Mouse (Mus musculus) spleen, postnatal 4 days (tissue): ENCODE measurements at regions not wholly inside any gene's neighbourhood (a gene's known extent, or its start where the extent isn't known, plus 50 kb on each side); places are given as distances from the start of the nearest gene placed in this dataset.
A peak's percentile ranks its signal among the peaks of the same experiment; 100 is the strongest.
"Not testable (repeated sequence)": the region's sequence is repeated elsewhere in the genome, so short reads cannot be mapped to it uniquely, and the experiment has no call there.

Source experiments
- DNase-seq, 2 experiments: peaks; one replicate each; pipeline ENCODE4 v3.0.0; 2022; ENCODE audit warnings: low spot score in 2 of 2

DNA sequence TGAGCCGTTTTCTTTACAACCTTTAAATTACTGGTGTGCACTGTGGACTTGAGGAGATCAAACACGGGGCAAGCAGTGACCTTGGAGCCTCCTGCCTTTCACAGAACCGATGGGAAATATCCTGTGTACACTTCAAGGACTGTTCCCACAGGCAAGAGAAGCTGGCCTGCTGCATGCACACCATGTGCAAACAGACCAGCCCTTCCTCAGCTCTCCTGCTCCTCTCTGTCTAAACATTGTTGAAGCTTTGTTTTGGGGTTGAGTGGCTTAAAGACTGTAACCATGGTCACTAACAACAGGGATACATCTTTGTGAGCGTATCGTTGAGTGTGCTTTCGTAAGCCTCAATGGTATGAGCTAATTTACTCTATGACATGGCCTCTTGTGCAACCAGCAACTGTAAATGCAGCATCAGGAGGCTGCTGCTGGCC, 50.2 kb upstream of the Agps start:
- DNase-seq = no peak

DNA sequence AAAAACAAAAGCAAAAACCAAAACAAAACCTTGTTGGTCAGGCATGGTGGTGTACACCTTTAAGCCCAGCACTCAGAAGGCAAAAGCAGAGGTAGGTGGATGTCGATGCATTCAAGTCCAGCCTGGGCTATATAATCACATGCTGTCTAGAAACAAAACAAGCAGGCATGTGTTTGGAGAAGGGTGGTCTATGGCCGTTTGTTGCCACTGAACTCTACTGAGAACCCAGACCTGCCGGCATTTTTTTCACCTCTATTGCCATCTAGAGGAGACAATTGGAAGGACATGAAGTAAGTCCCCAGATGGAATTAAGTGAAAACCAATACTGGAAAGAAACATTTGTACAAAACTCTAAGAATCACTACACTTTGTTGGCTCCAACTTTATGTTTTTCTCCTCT, 50.9 kb upstream of the Agps start:
- no peak for DNase-seq

DNA sequence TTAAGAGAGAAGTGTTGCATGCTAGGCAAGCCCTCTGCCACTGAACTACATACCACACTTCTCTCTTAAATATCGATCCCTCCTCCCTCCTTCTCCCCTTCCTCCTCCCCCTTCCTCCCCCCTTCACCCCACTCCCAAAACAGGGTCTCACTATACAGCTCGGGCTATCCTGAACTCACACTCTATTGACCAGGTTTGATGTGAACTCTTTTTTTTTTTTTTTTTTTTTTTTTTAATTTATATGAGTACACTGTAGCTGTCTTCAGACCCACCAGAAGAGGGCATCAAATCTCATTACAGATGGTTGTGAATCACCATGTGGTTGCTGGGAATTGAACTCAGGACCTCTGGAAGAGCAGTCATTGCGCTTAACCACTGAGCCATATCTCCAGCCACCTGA, 53.3 kb upstream of the Agps start:
- not testable (repeated sequence) for DNase-seq

DNA sequence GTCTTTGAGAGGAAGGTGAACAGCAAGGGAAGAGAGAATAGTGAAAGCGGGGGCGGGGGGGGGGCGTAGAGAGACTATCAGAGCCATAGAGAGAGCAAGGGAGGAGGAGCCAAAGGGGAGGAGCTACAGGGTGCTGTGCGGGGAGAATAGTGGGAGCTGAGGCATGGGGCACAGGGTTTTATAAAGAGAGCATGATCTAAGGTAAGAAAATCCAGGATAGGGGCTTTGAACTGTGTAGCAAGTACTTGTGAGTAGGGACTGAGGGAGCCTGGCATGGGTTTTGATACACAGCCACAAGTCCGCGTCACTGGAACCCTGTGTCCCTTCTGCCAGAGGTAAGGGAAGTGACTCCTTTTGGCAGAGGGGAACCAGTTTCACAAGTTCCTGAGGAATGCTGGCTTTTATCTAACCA, 54.9 kb upstream of the Agps start:
- no peak for DNase-seq

DNA sequence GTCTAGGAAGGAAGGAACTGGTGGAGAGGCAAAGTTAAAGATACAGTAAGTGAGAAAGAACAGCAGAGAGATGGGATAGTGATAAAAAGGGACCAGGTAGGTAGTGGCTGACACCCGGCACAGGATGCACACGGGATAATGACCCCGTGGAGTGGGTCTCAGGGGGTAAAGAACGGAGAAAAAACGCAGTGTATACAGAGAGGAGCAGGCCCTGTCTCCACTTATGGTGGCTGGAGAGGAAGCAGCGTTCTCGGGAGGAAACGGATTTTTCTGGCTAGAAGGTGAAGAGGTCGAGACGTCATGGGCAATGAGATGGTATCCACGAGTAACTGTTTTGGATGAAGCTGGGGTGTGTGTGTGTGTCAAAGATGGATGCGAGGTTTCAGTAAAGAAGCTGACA, 55.4 kb upstream of the Agps start:
- DNase-seq = no peak

DNA sequence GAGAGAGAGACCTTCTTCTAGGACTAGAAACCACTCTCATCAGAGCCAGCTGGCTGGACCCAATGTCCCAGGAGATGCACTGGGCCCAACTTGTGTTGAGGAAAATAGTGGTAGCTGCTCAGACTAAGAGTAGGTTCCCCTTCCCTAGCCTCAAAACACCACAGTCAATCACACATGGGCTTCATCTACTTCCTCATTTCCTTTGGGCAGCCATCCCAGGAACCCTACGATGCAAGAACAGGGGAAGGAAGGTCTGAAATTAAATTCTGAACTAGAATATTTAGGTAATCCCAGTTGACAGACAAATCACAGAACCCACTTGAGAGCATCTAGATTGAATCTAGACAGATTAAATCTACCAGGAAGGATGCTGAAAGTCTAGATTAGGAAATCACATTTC, 56.8 kb upstream of the Agps start:
- no peak for DNase-seq

DNA sequence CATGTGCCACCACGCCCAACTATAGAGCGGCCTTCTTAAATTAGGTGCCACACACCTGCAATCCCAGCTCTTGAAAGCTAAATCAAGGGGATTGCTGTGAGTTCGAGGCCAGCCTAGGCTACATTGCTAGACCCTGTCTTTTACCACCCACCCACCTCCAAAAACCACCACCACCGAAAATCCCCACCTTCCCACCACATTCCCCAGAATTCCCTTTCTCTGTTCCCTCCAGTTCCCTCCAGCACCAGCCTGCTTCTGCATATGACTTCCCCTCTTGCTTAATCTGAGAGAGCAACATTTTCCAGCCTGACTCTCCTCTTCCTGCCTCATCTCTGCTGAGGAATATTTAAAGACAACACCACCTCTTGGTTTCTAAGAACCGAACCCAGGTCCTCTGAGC, 58.5 kb upstream of the Agps start:
- no peak for DNase-seq

DNA sequence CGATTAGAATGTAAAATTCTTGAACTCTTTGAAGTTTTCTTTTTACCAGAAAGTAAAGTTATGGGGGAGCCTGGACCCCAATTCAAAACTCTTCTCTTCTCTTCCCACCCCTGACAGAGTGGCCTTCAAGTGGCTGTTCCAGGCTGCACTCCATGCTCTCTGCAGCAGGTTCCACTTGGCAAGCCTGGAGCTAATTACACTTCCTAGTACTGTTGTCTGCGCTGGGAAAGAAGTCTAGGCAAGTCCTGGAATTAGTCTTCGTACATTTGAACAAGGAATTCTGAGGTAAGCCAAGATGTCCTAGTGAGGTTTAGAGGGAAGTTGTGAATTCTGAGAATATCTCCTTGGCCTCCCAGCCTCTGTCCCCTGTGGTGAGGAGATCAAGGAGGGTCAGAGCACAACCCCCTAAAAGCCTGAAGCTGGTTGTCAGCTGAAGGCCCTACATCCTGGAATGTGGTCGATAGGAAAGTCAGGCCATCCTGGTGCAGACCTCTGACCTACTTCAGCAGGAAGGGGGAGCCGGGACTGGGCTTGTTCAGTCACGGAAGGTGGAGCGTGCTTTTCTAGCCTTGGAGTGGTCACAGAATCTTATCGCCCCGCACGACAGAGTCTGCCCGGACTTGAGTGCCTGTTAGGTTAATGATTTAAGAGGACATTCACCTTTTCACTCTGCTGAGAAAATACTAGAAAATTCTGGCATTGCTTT, 59.6 kb upstream of the Agps start:
- no peak for DNase-seq

DNA sequence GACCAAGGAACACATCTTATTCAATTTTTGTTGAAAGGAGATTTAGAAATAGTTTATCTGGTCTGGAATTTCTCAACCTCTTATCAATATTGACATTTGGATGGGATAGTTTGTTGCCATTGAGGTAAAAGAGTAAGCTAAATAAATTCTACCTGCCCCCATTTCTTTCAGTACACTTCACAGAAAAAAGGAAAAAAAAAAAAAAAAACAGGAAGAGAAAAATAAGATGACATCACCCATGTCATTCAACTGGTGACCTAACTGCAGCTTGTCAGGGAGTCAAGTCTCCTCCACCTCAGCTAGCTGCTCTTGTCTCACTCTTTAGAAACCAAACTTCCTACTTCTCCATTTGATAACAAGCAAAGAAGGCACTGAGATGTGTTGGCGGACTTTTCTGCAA, 61.3 kb upstream of the Agps start:
- DNase-seq = no peak

DNA sequence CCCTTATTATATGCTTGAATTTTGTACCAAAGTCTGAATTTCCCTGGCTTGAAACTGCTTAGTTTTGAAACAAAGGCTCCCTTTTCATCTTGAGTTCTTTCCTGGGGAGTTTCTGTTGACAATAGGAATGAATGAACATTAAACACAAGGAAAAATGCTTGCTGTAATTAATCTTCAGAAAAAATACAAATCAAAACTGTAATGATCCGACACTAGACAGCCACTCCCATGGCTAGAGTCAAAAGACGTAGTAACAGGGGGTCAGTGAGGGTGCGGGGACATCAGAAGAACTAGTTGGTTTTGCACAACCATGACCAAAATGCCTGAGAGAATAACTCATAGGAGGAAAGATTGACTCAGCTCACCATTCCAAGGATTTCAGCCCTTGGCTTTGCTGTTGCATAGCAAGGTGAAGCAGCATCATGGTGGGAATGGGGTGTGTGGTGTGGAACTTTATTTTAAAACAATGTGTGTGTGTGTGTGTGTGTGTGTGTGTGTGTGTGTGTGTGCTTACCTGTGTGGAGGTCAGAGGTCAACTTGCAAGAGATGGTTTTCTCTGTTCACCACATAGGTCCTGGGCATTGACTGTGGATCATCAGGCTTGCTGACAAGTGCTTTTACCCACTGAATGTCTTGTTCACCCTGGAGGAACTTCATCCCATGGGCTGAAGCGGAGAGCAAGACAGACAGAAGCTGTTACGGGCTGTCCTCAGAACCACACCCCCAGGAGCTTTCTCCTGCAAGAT, 63.2 kb upstream of the Agps start:
- no peak for DNase-seq

DNA sequence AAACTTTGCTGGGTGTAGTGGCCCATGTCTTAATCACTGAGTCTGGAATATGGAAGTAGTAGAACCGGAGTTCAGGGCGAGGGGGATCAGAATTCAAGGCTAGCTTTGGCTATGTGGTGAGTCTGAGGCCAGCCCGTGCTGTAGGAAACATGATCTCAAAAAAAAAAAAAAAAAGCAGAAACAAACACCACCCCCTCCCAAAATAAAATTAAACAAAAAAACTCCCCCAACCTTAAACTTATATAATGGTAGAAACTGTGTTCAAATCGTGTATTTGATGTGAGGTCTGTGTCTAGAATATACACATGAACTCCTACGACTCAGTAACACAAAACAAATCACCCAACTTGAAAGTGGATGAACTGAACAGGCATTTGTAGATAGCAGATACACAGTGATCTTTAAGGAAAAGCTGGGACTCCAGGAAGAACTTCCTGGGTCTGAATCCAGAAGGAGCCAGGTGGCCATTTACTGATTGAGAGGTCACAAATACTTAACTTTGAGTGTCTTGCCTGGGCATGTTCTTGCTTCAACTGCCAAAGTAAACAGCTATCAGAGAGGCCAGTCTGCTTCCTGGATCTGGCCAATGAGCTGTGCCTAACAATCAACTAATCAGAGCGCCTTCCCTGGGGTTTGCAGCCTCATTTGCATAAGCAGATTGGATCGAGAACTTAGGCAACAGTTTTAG, 63.6 kb upstream of the Nfe2l2 start:
- no peak for DNase-seq

DNA sequence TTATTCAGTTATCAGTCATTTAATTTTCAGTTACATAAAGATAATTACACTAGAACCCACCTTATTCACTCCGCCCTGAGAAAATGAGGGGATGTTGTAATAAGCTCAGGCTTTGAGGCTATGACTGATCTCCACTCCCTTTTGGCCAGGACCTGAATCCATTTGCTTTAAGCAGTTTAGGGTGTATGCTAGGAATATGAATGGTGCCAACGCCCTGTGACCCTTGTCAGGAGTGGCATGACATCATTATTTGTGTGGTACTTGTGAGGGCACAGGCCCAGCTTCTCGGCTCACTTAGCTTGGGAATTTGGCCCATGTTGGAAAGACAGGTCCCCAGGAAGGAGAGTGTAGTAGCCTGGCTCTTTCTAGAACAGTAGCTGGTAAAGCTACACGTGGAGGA, 61.0 kb upstream of the Nfe2l2 start:
- DNase-seq = no peak

DNA sequence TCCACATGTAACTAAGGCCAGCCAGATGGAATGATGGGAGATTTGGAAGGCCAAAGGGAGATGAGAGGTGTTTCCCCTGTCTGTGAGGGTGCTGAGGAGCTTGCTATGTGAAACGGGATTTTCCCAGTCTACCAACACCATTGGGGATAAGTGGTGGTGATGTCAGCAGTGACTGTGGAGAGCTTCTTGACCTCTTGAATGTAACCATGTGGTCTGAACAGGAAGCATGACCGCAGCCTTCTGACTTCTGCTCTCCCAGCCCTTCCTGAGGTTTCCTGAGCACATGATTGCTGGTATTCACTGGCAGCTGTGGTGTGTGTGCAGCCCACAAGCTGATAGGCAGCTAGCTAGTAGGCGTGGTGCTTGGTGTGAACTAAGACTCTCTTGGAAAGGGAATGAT, 58.8 kb upstream of the Nfe2l2 start:
- DNase-seq = peak in 1 of 2 experiments; percentile 22

DNA sequence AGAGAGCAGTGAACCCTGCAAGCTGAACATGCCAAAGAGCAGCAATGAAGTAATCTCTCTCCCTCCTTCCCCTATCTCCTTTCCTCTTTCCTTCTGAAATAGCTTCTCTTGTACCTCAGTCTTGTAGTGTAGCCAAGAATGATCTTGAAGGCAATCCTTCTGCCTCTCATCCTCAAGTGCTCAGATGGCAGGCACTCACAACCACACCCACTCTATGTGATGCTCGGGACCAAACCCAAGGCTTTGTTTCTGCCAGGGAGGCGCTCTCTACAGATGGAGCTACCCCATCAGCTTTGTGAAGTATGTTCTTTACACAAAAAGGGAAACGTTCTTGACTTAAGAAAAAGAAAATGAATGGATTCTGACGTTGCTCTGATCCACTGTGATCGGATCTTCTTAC, 57.6 kb upstream of the Nfe2l2 start:
- no peak for DNase-seq

DNA sequence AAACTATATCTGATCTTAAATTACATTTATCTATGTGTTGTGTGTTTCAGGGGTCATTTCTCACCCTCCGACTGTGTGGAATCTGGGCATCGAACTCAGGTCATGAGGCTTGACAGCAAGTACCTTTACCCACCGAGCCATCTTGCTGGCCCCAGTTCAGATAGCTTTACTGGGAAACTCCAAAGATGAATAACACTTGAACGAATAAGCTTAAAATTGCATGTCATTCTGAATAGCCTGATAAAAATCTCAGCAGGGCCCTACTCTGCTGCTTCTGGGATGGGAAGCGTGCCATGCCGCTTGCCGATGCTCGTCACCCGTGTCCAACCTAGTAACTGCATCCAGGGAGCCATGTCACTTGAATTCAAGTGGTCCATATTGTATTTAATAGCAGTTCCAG, 57.2 kb upstream of the Nfe2l2 start:
- no peak for DNase-seq

DNA sequence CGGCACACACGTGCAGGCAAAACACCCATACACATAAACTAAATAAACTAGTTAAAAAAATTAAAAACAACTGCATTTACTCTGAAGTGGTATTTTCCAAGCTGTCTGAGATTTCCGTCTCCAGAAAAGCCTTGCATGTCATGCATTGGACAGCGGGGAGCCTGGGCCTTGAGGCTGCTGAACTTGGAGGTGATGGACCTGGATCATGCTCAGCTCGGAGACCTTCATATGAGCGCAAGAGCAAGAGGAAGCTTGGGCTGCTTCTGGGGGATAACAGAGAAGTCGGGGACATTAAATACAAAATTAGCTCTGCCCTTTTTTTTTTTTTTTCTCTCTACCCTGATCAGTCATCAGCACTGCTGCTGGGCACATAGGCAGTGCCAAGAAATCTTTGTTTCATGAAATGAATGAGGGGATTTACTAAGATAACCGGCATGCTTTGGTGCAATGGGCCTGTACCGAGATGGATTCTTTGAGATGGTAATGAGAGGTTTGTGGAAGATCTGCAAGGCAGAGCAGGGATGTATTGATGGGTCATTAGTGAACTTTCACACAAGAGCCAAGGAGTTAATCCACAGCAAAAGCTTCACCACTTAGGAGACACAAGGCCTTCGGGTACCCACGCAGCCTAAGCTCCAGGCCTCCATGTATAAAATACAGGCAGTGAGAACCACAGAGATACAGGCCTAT, 54.9 kb upstream of the Nfe2l2 start:
- DNase-seq = no peak

DNA sequence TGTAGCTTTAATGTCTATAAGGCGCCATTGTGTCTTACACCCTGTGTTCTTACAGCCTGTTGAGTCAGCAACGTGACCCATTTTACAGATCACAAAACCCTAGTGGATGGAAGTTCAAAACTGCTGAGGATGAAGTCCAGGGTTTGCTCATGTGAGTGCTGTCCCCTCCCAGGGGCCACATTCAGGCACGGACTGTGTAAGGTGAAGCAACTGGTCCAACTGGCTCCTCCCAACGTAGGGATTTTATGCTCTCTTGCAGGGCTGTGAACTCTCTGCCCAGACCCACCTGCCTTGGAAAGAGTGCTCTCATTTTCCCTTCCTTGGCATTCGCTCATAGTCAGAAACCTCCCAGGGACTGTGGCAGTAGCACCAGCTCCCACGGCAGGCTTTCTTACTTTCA, 53.8 kb upstream of the Nfe2l2 start:
- DNase-seq = no peak

DNA sequence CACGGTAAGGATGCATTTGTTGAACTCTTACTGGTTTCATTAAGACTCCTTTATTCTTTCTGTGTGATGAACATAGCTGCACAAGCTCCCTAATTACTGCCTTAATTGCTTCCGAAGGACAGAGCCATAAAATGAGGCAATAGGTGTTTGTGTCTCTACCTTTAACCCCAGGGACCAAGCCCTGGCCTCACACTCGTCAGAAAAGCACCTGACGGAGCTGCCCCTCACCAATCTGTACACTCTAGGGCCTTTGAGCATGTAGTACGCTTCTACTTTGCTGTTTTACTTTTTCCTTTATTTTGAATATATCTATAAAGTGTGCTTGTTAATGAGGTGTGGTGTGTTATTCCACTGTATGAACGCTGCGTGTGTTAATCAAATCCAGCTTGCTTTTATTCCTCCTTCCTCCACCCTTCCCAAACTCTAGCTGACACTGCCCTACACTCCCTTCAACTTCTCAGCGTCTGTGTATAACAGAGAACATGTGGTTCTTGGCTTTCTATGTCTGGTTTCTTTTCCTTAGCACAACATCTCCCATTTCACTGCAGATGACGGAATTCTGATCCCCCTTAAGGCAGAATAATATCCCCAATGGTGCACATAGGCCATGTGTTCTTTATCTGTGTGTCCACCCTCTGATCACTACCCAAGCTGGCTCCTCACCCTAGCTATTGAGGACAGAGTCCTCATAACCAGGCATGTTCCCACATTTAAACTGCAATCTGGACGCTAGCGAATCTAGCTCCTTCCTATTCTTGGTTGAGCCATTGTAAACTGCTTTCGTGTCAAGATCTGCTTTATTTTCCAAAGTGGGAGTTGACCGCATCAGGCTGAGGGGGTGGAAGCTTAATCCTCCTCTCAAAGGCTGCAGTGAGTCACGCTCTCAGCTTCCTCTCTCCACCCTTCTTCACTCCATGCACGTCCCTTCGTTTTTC, 52.5 kb upstream of the Nfe2l2 start:
- no peak for DNase-seq

DNA sequence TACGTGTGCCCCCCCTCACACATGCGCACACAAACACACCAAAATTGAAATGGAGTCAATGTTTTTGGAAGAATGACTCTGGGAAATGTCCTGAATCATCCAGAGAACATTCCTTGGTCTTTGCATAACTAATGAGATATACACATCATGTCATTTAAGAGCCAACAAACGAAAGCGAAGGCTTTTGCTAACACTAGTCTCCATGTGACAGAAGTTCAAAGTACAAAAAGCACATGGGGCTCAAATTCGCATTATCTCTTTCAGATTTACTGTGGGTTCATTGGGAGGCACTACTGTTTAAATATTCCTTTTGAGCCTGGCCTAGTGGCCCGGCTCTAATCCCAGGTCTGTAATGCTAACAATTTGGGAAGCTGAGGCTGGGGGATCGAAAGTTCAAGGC, 50.2 kb upstream of the Nfe2l2 start:
- DNase-seq = no peak
